Mouse (Mus musculus): Measurements from ENCODE around the gene Myh11. TPM values are rescaled to one million over a fixed set of nuclear protein-coding genes. Genes with fewer than 3 reads are reported as not detected.
A peak's percentile ranks its signal among the peaks of the same experiment; 100 is the strongest.

Gene Myh11
- polyA plus RNA-seq, 1 experiment: 4.1 TPM

DNA sequence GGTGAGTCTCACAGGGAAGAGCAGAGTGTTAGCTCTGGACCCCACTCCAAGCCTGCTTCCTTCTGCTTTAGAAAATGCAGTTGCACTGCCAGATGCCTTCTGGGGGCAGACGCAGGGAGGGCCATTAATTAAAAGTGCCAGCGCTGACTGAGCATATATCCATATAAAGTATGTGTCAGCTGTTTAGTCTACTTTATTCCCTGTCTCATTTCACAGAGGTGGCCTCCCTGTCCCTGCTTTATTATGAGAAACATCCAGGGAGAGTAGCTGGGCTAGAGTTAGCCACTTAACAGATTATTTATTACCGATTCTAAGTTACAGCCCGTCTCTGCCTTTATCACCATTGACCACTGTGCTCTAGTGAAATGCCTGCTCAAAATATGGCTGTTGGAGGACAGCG is 108.8 kb downstream of the Myh11 start:
- Histone ChIP-seq H3K4me3 (ENCODE audit: insufficient read depth, low read length) (no peak overlapping the region), H3K27ac (ENCODE audit: insufficient read depth, low read length) (no peak overlapping the region), H3K4me1 (ENCODE audit: control insufficient read depth, insufficient read depth, low read length) (no peaks in the 10 kb centered on the region)
- TF ChIP-seq CTCF (IDR thresholded peaks at IDR 0.05; ENCODE audit: extremely low read depth, insufficient read depth, low read length) (no peak), POLR2A (IDR thresholded peaks at IDR 0.05; ENCODE audit: extremely low read depth, insufficient read depth, low read length) (no peak)

DNA sequence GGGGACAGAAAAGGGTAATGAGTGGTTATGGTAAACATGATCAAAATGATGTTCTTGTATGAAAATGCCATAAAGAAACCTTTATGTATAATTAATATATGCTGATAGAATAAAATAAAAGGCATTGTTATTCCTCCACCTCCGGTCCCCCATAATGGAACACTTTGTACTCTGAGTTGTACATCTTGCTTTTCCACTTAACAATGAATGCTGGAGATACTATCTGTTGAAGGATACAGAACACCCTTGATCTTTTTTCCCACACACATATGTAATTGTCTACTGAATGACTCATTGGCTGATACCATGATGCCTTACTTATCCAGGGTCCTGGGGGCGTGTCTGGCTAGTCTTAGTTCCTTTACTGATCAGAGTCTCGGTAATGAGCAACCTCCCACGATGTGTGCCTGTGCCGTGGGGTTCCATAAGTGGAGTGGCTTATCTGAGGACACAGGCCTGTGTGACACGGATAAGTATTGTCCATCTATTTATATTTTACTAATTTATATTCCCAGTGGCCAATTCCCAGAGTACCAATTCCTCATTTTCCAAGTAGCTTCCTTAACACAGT is 110.9 kb downstream of the Myh11 start:
- Histone ChIP-seq H3K27ac (ENCODE audit: insufficient read depth, low read length) (no peak overlapping the region), H3K4me1 (ENCODE audit: control insufficient read depth, insufficient read depth, low read length) (no peaks in the 10 kb centered on the region), H3K4me3 (ENCODE audit: insufficient read depth, low read length) (no peak overlapping the region)
- TF ChIP-seq POLR2A (IDR thresholded peaks at IDR 0.05; ENCODE audit: extremely low read depth, insufficient read depth, low read length) (no peak), CTCF (IDR thresholded peaks at IDR 0.05; ENCODE audit: extremely low read depth, insufficient read depth, low read length) (no peak)

DNA sequence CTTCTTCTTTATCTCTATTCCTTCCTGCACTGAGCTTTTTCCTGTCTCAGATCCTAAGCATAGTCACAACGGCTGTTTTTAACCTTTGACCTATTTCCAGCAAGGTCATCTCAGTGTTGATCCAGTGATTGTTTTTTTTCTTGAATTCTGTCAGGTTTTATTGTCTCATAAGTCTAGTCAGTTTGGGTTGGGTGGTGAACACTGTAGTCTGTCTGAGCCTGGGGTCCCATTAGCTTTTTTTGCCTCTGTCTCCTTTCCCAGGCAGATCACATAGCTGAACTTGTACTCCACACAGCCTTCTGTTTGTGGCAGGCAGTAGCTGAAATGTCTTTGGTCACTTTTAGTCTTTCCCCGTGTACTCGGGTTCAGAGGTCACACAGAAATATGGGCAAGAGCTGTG is 113.1 kb downstream of the Myh11 start:
- no peak overlapping the region for H3K4me3 ChIP-seq (ENCODE audit: insufficient read depth, low read length)
- TF ChIP-seq CTCF (IDR thresholded peaks at IDR 0.05; ENCODE audit: extremely low read depth, insufficient read depth, low read length) (no peak), POLR2A (IDR thresholded peaks at IDR 0.05; ENCODE audit: extremely low read depth, insufficient read depth, low read length) (no peak)
- no peak overlapping the region for H3K27ac ChIP-seq (ENCODE audit: insufficient read depth, low read length)
- no peaks in the 10 kb centered on the region for H3K4me1 ChIP-seq (ENCODE audit: control insufficient read depth, insufficient read depth, low read length)

DNA sequence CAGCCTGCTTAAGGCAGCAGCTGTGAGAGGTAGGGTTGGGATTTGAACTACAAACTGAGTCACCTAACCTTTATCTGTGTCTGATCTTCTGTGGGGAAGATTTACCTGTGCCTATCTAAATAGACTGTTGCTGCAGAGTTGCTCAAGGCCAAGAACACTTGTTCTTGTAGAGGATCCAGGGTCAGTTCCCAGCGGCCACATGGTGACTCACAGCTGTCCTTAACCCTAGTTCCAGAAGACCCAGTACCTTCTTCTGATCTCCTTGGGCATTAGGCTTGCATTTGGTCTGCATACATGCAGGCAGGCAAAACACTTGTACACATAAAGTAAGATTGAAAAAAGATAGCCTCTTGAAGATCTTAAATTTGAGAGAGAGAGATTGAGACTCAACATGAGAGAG is 121.5 kb downstream of the Myh11 start:
- Histone ChIP-seq H3K27ac (ENCODE audit: insufficient read depth, low read length) (no peak overlapping the region), H3K4me3 (ENCODE audit: insufficient read depth, low read length) (no peak overlapping the region), H3K4me1 (ENCODE audit: control insufficient read depth, insufficient read depth, low read length) (no peaks in the 10 kb centered on the region)
- no peak for TF ChIP-seq POLR2A (IDR thresholded peaks at IDR 0.05; ENCODE audit: extremely low read depth, insufficient read depth, low read length)
- TF ChIP-seq CTCF (IDR thresholded peaks at IDR 0.05; ENCODE audit: extremely low read depth, insufficient read depth, low read length): no peak

DNA sequence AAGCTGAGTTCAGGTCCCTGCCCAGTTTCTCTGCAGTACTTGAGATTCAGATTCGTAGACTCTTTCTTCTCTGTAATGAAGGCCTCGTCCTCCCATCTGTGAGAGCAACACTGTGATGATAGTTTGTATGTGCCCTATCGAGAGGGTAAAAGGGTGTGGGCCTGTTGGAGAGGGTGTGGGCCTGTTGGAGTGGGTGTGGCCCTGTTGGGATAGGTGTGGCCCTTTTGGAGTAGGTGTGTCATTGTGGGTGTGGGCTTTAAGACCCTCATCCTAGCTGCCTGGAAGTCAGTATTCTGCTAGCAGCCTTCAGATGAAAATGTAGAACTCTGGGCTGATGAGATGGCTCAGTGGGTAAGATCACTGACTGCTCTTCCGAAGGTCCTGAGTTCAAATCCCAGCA is 124.7 kb downstream of the Myh11 start:
- no peak overlapping the region for H3K4me3 ChIP-seq (ENCODE audit: insufficient read depth, low read length)
- TF ChIP-seq CTCF (IDR thresholded peaks at IDR 0.05; ENCODE audit: extremely low read depth, insufficient read depth, low read length) (no peak), POLR2A (IDR thresholded peaks at IDR 0.05; ENCODE audit: extremely low read depth, insufficient read depth, low read length) (no peak)
- H3K4me1 ChIP-seq (ENCODE audit: control insufficient read depth, insufficient read depth, low read length): no peaks in the 10 kb centered on the region
- H3K27ac ChIP-seq (ENCODE audit: insufficient read depth, low read length): no peak overlapping the region

DNA sequence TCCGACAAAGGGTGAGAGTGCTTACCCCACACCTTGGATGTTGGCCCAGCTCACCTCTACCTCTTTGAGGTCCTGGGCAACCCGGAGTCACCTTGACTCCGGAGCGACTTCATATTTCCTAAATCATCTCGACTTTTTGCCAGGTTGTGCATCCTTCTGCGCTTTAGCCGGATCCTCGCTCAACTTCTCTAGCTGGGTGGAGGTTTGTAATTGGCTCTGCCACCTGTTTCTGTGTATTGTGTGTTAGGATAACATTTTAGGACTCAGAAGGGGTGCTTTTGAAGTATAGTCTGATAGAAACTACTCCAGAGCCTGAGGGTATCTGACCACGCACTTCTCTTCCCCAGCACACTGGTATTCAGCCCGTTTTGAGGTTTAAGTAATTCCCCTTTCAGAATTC is 127.4 kb downstream of the Myh11 start:
- Histone ChIP-seq H3K4me1 (ENCODE audit: control insufficient read depth, insufficient read depth, low read length) (no peaks in the 10 kb centered on the region), H3K27ac (ENCODE audit: insufficient read depth, low read length) (0 out of 2 replicates have a peak overlapping the region, but pooled peaks have one; percentile 24), H3K4me3 (ENCODE audit: insufficient read depth, low read length) (peak overlapping the region; percentile 50)
- TF ChIP-seq POLR2A (IDR thresholded peaks at IDR 0.05; ENCODE audit: extremely low read depth, insufficient read depth, low read length) (no peak), CTCF (IDR thresholded peaks at IDR 0.05; ENCODE audit: extremely low read depth, insufficient read depth, low read length) (no peak)

DNA sequence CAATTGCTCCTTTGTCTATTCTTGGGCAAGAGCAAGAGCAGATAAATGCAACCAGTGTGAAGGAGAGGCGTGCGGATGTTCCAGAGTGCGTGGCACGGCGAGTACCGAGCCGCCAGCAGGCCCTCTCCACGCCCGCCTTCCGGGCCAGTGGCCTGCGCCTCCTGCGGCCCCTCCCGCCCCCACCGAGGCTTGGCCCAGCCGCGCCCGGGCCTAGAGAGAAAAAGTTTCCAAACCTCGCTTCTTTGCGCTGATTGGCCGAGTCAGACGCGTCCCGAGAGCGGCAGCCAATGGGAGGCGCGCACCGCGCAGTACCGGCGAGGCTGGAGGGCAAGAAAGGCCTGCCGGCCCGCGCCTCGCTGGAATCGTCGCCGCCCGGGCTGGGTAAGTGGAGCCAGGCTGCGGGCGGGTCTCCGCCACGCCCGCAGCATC is 128.2 kb downstream of the Myh11 start, which contains the start of the genes Nde1 and Marf1:
Nde1 (plus strand) TSS at position 288 of the 429 bp plus-strand sequence.
Marf1 (minus strand) TSS at position 364 of the 429 bp plus-strand sequence.
- Histone ChIP-seq H3K4me3 (ENCODE audit: insufficient read depth, low read length) (peak within 1 kb of the TSS; percentile 50), H3K4me1 (ENCODE audit: control insufficient read depth, insufficient read depth, low read length) (peaks cover 2% of the 10 kb centered on the region; the same call in 1 of the 2 replicates), H3K27ac (ENCODE audit: insufficient read depth, low read length) (peak within 1 kb of the TSS; percentile 80)
- TF ChIP-seq POLR2A (IDR thresholded peaks at IDR 0.05; ENCODE audit: extremely low read depth, insufficient read depth, low read length) (no peak), CTCF (IDR thresholded peaks at IDR 0.05; ENCODE audit: extremely low read depth, insufficient read depth, low read length) (no peak)

DNA sequence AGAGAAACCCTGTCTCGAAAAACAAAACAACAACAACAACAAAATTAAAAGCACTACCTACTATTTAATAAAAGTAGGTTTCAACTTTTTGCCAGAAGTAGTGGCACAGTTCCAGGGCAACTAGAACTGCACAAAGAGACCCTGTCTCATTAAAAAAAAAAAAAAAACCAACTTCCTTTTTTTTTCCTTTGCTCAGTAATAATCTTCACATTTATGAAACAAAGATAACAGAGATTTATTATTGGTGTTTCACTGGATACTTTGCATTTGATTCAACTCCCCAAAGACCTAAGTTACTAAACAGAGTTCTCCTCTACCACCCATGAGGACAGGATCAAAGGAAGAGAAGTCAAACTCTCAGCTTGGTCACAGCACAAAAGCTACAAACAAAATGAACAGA is 130.2 kb downstream of the Myh11 start:
- no peak overlapping the region for H3K27ac ChIP-seq (ENCODE audit: insufficient read depth, low read length)
- no peak overlapping the region for H3K4me3 ChIP-seq (ENCODE audit: insufficient read depth, low read length)
- no peak for TF ChIP-seq POLR2A (IDR thresholded peaks at IDR 0.05; ENCODE audit: extremely low read depth, insufficient read depth, low read length)
- TF ChIP-seq CTCF (IDR thresholded peaks at IDR 0.05; ENCODE audit: extremely low read depth, insufficient read depth, low read length): no peak
- peaks cover 2% of the 10 kb centered on the region; the same call in 1 of the 2 replicates for H3K4me1 ChIP-seq (ENCODE audit: control insufficient read depth, insufficient read depth, low read length)

DNA sequence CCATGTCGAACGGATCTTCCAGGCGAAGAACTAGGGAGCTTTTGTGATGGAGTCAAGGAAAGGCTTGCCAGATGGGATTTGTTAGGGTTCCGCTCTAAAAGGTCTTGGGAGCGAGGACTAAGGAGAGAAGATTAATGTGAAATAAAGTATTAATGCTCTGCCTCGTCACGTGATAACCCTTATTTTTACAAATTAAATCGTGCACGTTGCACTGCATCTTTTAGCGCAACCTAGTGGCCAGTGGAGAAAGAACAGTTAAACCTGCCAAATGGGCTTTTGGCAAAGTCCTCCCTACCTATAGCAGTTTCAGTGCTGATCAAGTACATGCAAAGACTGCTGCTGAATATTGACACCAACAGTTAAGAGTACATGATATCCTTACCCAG is 131.4 kb downstream of the Myh11 start:
- peak overlapping the region; percentile 99 for H3K27ac ChIP-seq (ENCODE audit: insufficient read depth, low read length)
- peaks cover 2% of the 10 kb centered on the region; the same call in 1 of the 2 replicates for H3K4me1 ChIP-seq (ENCODE audit: control insufficient read depth, insufficient read depth, low read length)
- peak overlapping the region; percentile 74 for H3K4me3 ChIP-seq (ENCODE audit: insufficient read depth, low read length)
- TF ChIP-seq CTCF (IDR thresholded peaks at IDR 0.05; ENCODE audit: extremely low read depth, insufficient read depth, low read length) (peak; percentile 68), POLR2A (IDR thresholded peaks at IDR 0.05; ENCODE audit: extremely low read depth, insufficient read depth, low read length) (no peak)
